Mouse (Mus musculus) forebrain, embryonic 10.5 days (tissue): ENCODE measurements at regions not wholly inside any gene's neighbourhood (a gene's known extent, or its start where the extent isn't known, plus 50 kb on each side); places are given as distances from the start of the nearest gene placed in this dataset.

ENCODE experiments used
- DNase-seq: peaks from one replicate; pipeline ENCODE4 v3.0.0-alpha.2; 2017; ENCODE audit warnings: low spot score; ENCODE audit errors: extremely low spot score
- H3K27ac ChIP-seq: fragments of 300-500 bp; sonication (generic); 2 replicates; pipeline ENCODE4 v1.5.1; 2016; ENCODE audit warnings: mild to moderate bottlenecking
- H3K27me3 ChIP-seq: fragments of 300-500 bp; sonication (generic); 2 replicates; pipeline ENCODE4 v1.6.1; 2016; ENCODE audit warnings: mild to moderate bottlenecking; ENCODE audit not compliant: poor library complexity, severe bottlenecking
- H3K36me3 ChIP-seq: fragments of 300-500 bp; sonication (generic); replicated peaks from 2 replicates; pipeline ENCODE4 v1.6.1; 2016; ENCODE audit warnings: mild to moderate bottlenecking, moderate library complexity
- H3K4me1 ChIP-seq: fragments of 300-500 bp; sonication (generic); 2 replicates; pipeline ENCODE4 v1.6.1; 2016
- H3K4me3 ChIP-seq: fragments of 300-500 bp; sonication (generic); 2 replicates; pipeline ENCODE4 v1.5.1; 2016; ENCODE audit warnings: mild to moderate bottlenecking, moderate library complexity
- H3K9me3 ChIP-seq: fragments of 300-500 bp; sonication (generic); 2 replicates; pipeline ENCODE4 v1.6.1; 2016; ENCODE audit warnings: mild to moderate bottlenecking, moderate library complexity
- WGBS: fragments of 180-500 bp; shearing (Covaris S2); methylation state at CpG from one replicate; pipeline ENCODE4 v1.1.7; 2016; 5-methylcytosine and 5-hydroxymethylcytosine counted together

DNA sequence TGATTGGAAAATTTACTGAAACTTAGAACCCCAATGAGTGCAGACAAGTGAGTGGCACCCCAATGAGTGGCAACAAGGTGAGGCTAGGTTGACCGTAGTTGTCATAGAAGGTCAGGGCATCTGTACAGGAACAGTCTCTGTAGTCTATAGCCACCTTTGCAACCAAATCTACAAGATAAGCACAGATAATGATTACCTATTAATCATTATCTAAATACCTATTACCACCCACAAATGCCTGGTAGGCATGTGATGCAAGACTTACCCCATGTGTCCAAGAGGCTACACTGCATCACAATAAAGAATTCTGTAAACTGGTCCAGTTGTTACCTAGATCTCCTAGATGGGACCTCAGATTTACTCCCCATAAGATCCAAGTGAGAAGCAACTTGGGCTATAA is 778.7 kb downstream of the Cntnap5b start:
- no peaks in the 10 kb centered on the region for H3K4me1 ChIP-seq
- H3K27me3 ChIP-seq: no peaks in the 10 kb centered on the region
- 95% methylated on average over 1 of the region's 1 CpGs for WGBS

GRCm38 (mm10) chr1:100556937-100557336 is 784.4 kb downstream of the Cntnap5b start:
- Histone ChIP-seq H3K36me3 (no peaks in the 10 kb centered on the region), H3K27ac (no peak overlapping the region), H3K27me3 (no peaks in the 10 kb centered on the region), H3K4me3 (no peak overlapping the region), H3K4me1 (no peaks in the 10 kb centered on the region), H3K9me3 (no peaks in the 10 kb centered on the region)
- WGBS: 36% methylated on average over 2 of the region's 2 CpGs
- peak; percentile 42 for DNase-seq

More for the DNA sequence above, 778.7 kb downstream of the Cntnap5b start:
- Histone ChIP-seq H3K9me3 (no peaks in the 10 kb centered on the region), H3K36me3 (no peaks in the 10 kb centered on the region), H3K27ac (no peak overlapping the region), H3K4me3 (no peak overlapping the region)
- no peak for DNase-seq
